Mouse (Mus musculus) embryo, embryonic 11 days (tissue): ENCODE data around the gene Entpd8.

Source experiments
- DNase-seq: peaks from one replicate; pipeline ENCODE4 v3.0.0-alpha.2; 2015

Entpd8 gene

GRCm38 (mm10) chr2:25098005-25098615 lies 18.0 kb downstream of the Entpd8 start:
- no peak for DNase-seq

GRCm38 (mm10) chr2:25098956-25099355 lies 18.9 kb downstream of the Entpd8 start:
- peak; percentile 62 for DNase-seq

DNA sequence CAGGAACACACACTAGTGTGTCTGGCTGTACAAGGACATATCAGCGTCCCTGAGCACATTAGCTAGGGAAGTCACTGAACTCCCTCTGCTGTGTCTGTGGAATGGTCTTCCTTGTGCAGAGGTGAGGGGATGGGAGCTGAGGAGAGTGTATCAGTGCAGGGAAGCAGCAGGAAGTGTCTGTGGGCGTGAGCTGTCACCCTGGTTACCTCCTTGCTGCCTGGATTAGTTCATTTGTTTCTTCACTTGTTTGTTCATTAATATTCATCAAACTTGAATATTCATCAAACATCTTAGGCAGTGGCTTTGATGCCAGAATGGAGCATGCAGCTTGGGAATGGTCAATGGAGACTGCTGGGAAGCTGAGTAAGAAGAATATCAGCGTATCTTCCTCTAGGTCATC lies 19.6 kb downstream of the Entpd8 start:
- no peak for DNase-seq

- no peak for DNase-seq
Observed at GRCm38 (mm10) chr2:25104122-25104521, 24.0 kb downstream of the Entpd8 start.

- no peak for DNase-seq
Observed at GRCm38 (mm10) chr2:25106045-25106444, 25.9 kb downstream of the Entpd8 start.

DNA sequence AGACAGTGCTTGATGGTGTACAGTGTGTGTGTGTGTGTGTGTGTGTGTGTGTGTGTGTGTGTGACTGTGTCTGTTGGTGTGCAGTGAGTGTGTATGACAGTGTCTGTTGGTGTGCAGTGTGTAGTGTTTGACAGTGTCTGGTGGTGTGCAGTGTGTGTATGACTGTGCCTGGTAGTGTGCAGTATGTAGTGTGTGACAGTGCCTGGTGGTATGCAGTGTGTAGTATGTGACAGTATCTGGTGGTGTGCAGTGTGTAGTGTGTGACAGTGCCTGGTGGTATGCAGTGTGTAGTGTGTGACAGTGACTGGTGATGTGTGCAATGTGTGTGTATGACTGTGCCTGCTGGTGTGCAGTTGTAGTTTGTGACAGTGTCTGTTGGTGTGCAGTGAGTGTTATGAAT lies 29.4 kb downstream of the Entpd8 start:
- DNase-seq, result no peak

- DNase-seq, result peak; percentile 24
Observed at GRCm38 (mm10) chr2:25110505-25111183, 30.5 kb downstream of the Entpd8 start.

DNA sequence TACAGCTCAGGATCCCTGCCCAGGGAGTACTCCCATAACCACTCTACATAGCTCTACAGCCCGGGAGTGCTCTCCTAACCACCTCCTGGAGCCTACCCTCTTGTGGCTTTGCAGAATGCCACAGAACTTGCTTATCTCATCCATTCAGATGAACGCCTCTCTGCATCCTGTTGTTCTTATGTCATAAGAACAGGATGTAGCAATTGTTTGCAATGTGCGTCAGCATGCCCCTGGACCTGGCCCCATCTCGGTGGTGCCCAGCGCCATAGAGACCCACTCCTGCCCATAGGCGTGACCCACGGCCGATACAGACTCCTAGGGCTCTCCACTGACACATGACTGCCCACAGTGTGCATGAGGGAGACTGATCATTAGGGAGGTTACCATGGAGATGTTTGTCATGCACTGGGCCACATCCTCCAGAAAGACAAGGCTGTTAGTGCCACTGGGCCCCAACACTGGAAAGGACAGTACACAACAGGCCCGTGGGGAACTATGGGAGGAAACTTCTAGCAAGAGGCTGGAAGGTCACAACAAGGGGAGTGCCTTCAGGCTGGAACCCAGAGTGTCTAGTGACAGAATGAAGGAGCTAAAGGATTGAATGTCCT lies 31.2 kb downstream of the Entpd8 start:
- DNase-seq, result peak; percentile 9

DNA sequence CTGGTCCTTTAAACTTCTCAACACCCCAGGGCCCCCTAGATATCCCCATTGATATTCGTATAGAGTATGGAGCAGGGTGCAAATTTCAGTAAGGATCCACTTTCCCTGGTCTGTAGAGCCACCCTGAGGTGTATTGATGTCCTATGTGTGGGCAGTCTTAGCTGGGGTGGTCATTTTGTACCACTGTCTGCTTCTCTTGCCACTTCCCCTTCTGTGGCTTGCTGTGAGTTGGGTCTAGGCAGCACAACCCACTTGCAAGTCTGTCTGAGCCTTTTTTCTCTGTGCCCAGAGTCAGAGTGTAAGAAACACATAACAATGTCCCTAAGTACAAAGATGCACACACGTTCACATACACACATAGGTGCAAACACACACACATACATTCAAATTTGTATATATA lies 34.2 kb downstream of the Entpd8 start:
- DNase-seq, result no peak

- DNase-seq, result peak; percentile 20
Observed at GRCm38 (mm10) chr2:25115442-25115841, 35.3 kb downstream of the Entpd8 start.

DNA sequence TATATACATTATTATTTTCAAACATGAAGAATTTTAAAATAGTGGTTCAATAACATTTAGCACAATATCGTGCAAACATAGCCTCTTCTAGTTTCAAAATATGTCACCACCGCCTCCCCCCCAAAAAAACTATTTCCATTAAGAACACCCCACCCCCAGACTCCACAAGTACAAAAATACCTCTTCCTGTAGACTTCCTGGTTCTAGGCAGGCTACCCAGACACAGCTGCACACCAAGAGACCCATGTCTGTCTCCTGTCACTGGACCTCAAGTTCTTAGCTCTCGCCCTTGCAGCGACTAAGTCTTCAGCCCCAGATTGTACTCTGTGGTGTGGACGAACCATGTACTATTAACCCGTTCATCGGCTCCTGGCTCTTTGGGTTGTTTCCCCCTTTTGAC lies 40.9 kb downstream of the Entpd8 start:
- DNase-seq, result no peak

GRCm38 (mm10) chr2:25122666-25123065 lies 42.6 kb downstream of the Entpd8 start:
- no peak for DNase-seq

- no peak for DNase-seq
Observed at GRCm38 (mm10) chr2:25123527-25123926, 43.4 kb downstream of the Entpd8 start.

- DNase-seq, result no peak
Observed at GRCm38 (mm10) chr2:25124411-25124810, 44.3 kb downstream of the Entpd8 start.

DNA sequence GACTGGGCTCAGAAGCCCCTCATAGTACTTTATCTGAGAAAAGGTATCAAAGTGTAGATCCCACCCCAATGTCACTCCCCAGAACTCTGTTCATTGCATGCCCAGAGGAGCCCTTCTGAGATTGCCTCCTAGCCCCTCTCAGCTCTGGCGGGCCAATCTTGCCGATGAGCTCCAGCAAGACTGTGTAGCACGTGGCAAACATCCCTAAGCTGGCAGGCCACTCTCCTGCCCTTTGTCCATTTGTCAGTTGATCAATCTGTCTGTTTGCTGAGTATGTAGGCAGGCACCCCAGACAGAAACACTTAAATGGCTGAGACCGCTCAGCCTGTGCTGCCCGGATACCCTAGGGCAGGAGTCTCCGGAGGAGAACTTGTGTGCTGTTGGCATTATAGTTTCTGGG lies 45.0 kb downstream of the Entpd8 start:
- DNase-seq, result no peak

DNA sequence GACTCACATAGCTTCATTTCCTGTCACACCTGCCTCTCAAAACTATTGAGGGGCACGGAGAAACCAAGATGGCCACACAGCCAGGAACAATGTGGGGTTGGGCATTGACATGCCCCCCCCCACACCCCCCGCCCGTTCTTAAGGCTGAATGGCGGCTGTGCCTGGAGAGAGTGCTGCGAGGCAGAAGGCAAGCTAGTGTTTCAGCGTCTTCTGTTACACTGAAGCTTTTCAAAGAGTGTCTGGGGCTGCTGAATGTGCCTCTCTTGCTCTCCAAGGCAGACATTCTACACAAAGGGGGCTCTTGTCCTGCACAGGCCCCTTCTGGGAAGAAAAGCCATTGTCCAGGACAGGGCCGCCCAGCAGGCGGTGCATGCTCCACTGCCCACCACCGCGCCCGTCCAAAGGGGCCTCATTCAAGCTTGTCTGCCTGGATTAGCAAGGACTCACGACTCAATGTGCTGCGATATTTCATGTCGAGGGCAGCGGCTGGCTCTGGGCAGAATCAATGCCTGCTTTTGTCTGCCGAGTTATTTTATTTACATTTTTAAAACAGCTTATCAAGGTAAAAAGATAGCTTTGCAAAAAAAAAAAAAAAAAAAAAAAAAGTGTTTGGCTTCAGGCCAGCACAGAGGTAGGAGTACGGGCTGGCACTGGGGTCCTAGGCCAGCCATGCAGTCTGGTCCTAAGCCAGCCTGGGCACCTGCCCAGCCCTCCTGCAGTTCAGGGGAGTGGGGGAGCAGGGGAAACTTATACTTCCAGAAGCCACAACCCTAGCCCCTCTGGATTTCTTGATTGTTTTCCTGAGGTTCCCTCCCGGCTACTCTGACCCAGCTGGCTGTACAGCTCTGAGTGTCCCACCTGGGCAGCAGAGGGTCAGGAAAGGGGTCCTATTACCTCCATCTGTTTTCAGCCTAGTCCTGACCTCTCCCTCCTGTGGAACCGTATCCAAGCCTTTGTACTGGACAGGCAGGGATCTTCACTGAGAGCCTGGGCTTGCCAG lies 46.2 kb downstream of the Entpd8 start:
- DNase-seq, result peak; percentile 88

- DNase-seq, result peak; percentile 76
Observed at GRCm38 (mm10) chr2:25127206-25127605, 47.1 kb downstream of the Entpd8 start.

DNA sequence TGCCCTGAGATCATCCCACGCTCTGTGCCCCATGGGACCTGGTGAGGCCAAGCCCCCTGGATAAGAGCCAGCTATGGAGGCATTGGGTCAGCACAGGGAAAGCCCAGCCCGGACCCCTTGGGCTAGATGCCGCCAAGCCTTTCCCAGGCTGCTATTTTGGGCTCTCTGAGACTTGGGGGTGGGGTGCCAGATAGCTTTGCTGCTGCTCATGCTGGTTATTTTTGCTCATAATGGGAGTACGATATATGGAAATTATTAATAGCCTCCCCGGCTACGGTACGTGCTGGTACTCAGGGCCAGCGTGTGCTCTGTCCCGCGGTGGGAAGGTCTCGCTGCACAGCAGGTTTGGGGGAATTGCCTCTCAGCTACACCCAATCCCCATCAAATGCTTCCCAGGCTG lies 48.0 kb downstream of the Entpd8 start:
- DNase-seq, result no peak

- no peak for DNase-seq
Observed at GRCm38 (mm10) chr2:25131601-25132000, 51.5 kb downstream of the Entpd8 start.
